Mouse (Mus musculus): ENCODE measurements around the gene Tulp3. TPM values are rescaled to one million over a fixed set of nuclear protein-coding genes. Genes with fewer than 3 reads are reported as not detected.

Tulp3 gene
- polyA plus RNA-seq, 1 experiment from 2014 or later: 23.1 TPM

DNA sequence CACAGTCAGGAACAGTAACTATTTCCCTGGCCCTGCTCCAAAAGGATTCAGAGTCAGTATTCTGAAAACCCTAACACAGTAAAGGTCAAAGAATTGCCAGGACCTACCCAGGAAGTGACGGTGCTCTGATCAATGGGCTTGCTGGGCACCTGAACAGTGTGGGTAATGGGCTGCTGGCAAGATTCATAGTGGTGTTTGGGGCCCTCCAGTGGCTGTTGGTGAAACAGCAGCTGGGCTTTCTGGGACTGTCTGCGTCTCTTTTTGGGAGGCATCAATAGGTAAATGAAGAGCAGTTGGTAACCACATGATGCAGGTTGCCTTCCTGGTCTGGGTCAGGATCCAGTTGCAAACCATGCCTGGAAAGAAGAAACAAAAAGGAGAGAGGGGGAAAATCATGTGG lies 3.3 kb upstream of the Tulp3 start:
- peaks cover 29% of the 10 kb centered on the region for H3K36me3 ChIP-seq (ENCODE audit: insufficient read depth)

DNA sequence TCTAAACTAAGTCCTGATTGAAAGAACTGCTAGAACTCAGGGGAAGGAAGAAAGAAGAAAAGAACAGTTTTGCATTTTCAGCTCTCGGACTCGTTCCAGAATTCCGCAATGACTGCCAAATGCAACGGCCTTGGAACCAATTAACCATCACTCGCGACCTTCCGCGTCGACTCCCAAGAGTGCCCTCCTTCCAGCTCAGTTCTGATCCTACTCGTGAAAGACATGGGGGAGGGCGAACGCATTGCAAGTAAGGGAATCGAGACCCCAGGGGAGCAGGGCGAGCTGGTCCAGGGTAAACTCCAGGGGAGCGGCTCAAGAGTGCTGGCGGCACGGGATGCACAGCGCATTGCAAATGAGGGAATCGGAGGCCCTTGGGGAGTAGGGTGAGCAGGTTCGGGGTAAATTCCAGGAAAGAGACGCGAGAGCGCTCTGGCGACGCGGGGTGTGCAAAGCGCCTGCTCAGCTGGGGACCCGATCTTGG lies 410 bp downstream of the Tulp3 start:
- 0 out of 2 replicates have a peak, but pooled peaks cover 3% of the 10 kb centered on the region for H3K4me1 ChIP-seq (ENCODE audit: insufficient read depth)
- no peaks in the 10 kb centered on the region for H3K27me3 ChIP-seq (ENCODE audit: insufficient read depth, low read length)
- H3K9me3 ChIP-seq (ENCODE audit: low read depth, low read length): no peaks in the 10 kb centered on the region
- TF ChIP-seq CTCF (IDR thresholded peaks at IDR 0.05; ENCODE audit: low read depth): no peak
- peak overlapping the region; percentile 74 for H3K4me3 ChIP-seq (ENCODE audit: low read depth, low read length)
- peaks cover 36% of the 10 kb centered on the region for H3K36me3 ChIP-seq (ENCODE audit: insufficient read depth)
- DNase-seq (peak; percentile 80), ATAC-seq (ENCODE audit: insufficient read depth) (peak; percentile 74)
- WGBS: 0% methylated on average over 28 of the region's 28 CpGs
- peak overlapping the region; percentile 71 for H3K9ac ChIP-seq
- peak overlapping the region; percentile 81 for H3K4me2 ChIP-seq
- peak overlapping the region; percentile 88 for H3K27ac ChIP-seq (ENCODE audit: low read depth)

More for the DNA sequence above, 3.3 kb upstream of the Tulp3 start:
- WGBS: 31% methylated on average over 2 of the region's 2 CpGs
- ATAC-seq (ENCODE audit: insufficient read depth) (no peak), DNase-seq (peak; percentile 72)
- no peak overlapping the region for H3K9ac ChIP-seq
- no peaks in the 10 kb centered on the region for H3K27me3 ChIP-seq (ENCODE audit: insufficient read depth, low read length)
- TF ChIP-seq CTCF (IDR thresholded peaks at IDR 0.05; ENCODE audit: low read depth): peak; percentile 82
- no peak overlapping the region for H3K4me2 ChIP-seq
- no peak overlapping the region for H3K27ac ChIP-seq (ENCODE audit: low read depth)
- no peak overlapping the region for H3K4me3 ChIP-seq (ENCODE audit: low read depth, low read length)
- no peaks in the 10 kb centered on the region for H3K9me3 ChIP-seq (ENCODE audit: low read depth, low read length)
- peaks cover 13% of the 10 kb centered on the region for H3K4me1 ChIP-seq (ENCODE audit: insufficient read depth)

DNA sequence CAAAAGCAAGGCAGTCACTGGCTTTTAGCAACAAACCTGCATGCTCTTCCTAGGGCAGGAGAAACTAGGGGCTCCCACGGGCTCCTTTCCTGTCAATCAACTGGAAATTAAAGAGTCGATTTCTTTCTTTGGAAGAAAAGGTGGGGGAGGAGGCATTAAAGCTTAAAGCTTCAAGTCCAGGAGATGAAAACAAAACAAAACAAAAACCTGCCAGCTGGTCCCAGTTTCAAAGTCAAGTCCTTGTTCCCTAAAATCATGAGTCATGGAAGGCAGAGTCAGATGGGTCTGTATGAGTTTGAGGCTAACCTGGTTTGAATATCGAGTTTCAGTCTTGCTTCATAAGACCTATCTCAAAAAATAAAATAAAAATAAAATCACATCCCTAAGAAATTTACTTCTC lies 1.5 kb downstream of the Tulp3 start:
- peak overlapping the region; percentile 74; the same call in 1 of the 2 replicates for H3K4me3 ChIP-seq (ENCODE audit: low read depth, low read length)
- H3K4me1 ChIP-seq (ENCODE audit: insufficient read depth): 0 out of 2 replicates have a peak, but pooled peaks cover 3% of the 10 kb centered on the region
- H3K27ac ChIP-seq (ENCODE audit: low read depth): no peak overlapping the region
- no peaks in the 10 kb centered on the region for H3K9me3 ChIP-seq (ENCODE audit: low read depth, low read length)
- DNase-seq (no peak), ATAC-seq (ENCODE audit: insufficient read depth) (no peak)
- 50% methylated on average over 3 of the region's 3 CpGs for WGBS
- H3K36me3 ChIP-seq (ENCODE audit: insufficient read depth): peaks cover 38% of the 10 kb centered on the region
- no peak overlapping the region for H3K9ac ChIP-seq
- H3K27me3 ChIP-seq (ENCODE audit: insufficient read depth, low read length): no peaks in the 10 kb centered on the region
- no peak for TF ChIP-seq CTCF (IDR thresholded peaks at IDR 0.05; ENCODE audit: low read depth)
- H3K4me2 ChIP-seq: peak overlapping the region; percentile 81

DNA sequence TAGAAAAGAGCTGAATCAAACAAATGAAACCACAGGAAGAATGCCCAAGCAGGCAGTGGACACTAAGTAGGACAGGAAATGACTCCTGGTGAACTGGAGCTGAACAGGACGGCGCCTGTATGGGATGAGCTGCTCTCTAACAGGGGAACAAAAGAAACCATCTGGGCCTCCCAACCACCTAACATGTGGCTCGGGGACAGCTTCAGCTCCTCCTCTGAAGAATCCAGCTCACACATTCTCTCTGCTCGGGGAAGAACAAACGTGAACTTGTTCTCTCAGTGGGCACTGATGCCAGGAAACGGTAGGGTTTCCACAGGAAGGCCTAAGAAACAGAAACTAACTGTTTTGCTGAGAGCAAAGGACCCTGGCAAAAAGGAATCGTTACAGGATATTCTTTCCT lies 5.9 kb downstream of the Tulp3 start:
- H3K9me3 ChIP-seq (ENCODE audit: low read depth, low read length): no peaks in the 10 kb centered on the region
- DNase-seq (no peak), ATAC-seq (ENCODE audit: insufficient read depth) (no peak)
- no peaks in the 10 kb centered on the region for H3K27me3 ChIP-seq (ENCODE audit: insufficient read depth, low read length)
- 0 out of 2 replicates have a peak, but pooled peaks cover 3% of the 10 kb centered on the region for H3K4me1 ChIP-seq (ENCODE audit: insufficient read depth)
- peaks cover 13% of the 10 kb centered on the region; the same call in 1 of the 2 replicates for H3K36me3 ChIP-seq (ENCODE audit: insufficient read depth)
- TF ChIP-seq CTCF (IDR thresholded peaks at IDR 0.05; ENCODE audit: low read depth): no peak
- peak overlapping the region; percentile 69; the same call in 1 of the 2 replicates for H3K27ac ChIP-seq (ENCODE audit: low read depth)
- H3K4me2 ChIP-seq: no peak overlapping the region
- WGBS: 44% methylated on average over 7 of the region's 7 CpGs
- H3K9ac ChIP-seq: no peak overlapping the region
- no peak overlapping the region for H3K4me3 ChIP-seq (ENCODE audit: low read depth, low read length)

DNA sequence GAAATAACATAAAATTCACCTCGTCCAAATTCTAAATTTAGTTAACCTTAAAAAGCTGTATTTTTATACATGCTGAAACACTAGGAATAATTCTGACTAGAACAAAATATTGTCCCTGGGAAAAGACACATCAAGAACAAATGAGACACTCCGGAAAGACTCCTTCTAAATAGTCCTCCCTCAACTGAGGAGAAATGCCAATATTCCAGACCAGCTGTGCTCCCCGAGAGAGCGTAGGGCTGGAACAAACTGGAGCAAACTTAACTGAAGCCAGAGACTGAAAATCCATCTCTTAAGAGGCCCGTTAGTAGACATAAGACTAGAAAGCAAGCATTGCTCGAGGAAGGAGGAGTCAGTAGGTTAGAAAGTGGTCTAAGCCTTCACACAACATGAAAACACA lies 8.9 kb downstream of the Tulp3 start:
- H3K4me1 ChIP-seq (ENCODE audit: insufficient read depth): no peaks in the 10 kb centered on the region
- TF ChIP-seq CTCF (IDR thresholded peaks at IDR 0.05; ENCODE audit: low read depth): no peak
- H3K9ac ChIP-seq: no peak overlapping the region
- H3K27ac ChIP-seq (ENCODE audit: low read depth): no peak overlapping the region
- no peaks in the 10 kb centered on the region for H3K27me3 ChIP-seq (ENCODE audit: insufficient read depth, low read length)
- no peak for DNase-seq
- no peaks in the 10 kb centered on the region for H3K9me3 ChIP-seq (ENCODE audit: low read depth, low read length)
- no peak for ATAC-seq (ENCODE audit: insufficient read depth)
- no peak overlapping the region for H3K4me3 ChIP-seq (ENCODE audit: low read depth, low read length)
- 77% methylated on average over 6 of the region's 6 CpGs for WGBS
- H3K4me2 ChIP-seq: no peak overlapping the region
- H3K36me3 ChIP-seq (ENCODE audit: insufficient read depth): peaks cover 17% of the 10 kb centered on the region; the same call in 1 of the 2 replicates

DNA sequence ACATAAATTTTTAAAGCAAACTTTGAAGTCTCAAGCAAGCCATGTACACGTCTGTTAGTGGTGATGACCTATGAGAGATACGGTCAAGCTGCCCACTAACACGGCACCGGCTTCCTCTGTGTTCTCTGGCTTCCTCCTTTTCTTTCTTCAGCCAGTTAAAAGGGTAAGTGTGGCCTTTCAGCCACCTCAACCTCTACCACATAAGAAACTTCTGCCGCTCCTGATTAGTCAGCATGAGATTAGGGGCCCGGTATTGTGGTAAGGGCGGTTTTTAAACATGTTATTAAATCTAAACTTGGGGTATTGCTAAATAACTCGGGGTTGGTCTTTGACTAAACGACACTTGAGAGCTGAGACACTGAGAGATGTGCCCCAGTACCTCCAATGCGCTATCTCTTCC lies 10.0 kb downstream of the Tulp3 start:
- Histone ChIP-seq H3K4me1 (ENCODE audit: insufficient read depth) (no peaks in the 10 kb centered on the region), H3K4me2 (no peak overlapping the region), H3K36me3 (ENCODE audit: insufficient read depth) (peaks cover 14% of the 10 kb centered on the region; the same call in 1 of the 2 replicates), H3K9me3 (ENCODE audit: low read depth, low read length) (no peaks in the 10 kb centered on the region), H3K27me3 (ENCODE audit: insufficient read depth, low read length) (no peaks in the 10 kb centered on the region), H3K4me3 (ENCODE audit: low read depth, low read length) (no peak overlapping the region), H3K27ac (ENCODE audit: low read depth) (no peak overlapping the region), H3K9ac (no peak overlapping the region)
- ATAC-seq (ENCODE audit: insufficient read depth): no peak
- WGBS: 83% methylated on average over 10 of the region's 10 CpGs
- no peak for TF ChIP-seq CTCF (IDR thresholded peaks at IDR 0.05; ENCODE audit: low read depth)
- DNase-seq: no peak

DNA sequence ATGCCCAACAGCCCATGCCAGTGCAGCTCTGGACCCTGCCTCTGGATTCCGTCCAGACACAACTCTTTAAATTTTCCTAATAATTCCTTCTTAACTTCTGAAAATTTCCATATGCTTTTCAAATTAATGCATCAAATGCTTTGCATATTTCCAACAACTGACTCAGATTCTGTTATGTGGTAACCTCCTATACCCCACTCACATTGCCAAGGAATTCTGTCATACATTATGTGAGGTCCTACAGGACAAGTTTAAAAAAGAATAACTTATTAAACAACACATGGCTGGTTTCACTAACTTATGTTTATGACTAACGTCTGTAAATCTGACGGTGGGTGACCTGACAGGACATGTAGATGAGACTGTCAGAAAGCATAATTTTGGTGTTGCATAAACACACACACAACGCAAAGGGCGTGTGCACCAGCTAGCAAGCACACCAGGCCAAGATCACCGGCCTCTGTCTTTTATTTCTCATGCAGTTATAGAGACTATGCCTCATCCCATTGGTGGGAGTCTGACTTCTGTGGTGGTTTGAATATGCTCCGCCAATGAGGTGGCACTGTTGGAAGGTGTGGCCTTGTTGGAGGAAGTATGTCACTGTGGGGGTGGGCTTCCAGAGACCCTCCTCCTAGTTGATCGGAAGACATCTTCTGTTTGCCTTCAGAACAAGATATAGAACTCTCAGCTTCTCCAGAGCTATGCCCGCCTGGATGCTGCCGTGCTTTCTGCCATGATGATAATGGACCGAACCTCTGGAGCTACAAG lies 13.5 kb downstream of the Tulp3 start:
- WGBS: 86% methylated on average over 11 of the region's 11 CpGs
- H3K36me3 ChIP-seq (ENCODE audit: insufficient read depth): peaks cover 4% of the 10 kb centered on the region; the same call in 1 of the 2 replicates
- ATAC-seq (ENCODE audit: insufficient read depth): no peak
- no peak overlapping the region for H3K4me2 ChIP-seq
- no peaks in the 10 kb centered on the region for H3K9me3 ChIP-seq (ENCODE audit: low read depth, low read length)
- H3K4me1 ChIP-seq (ENCODE audit: insufficient read depth): peaks cover 4% of the 10 kb centered on the region
- no peak for TF ChIP-seq CTCF (IDR thresholded peaks at IDR 0.05; ENCODE audit: low read depth)
- DNase-seq: peak; percentile 16
- H3K9ac ChIP-seq: no peak overlapping the region
- H3K27ac ChIP-seq (ENCODE audit: low read depth): no peak overlapping the region
- no peaks in the 10 kb centered on the region for H3K27me3 ChIP-seq (ENCODE audit: insufficient read depth, low read length)
- no peak overlapping the region for H3K4me3 ChIP-seq (ENCODE audit: low read depth, low read length)
